Mouse (Mus musculus) liver, postnatal 0 days (tissue): ENCODE data around the gene Hist3h2ba.

Experiments
- CTCF ChIP-seq: sonication (generic); IDR thresholded peaks from 2 replicates; pipeline ENCODE4 v1.5.1; 2016; ENCODE audit warnings: antibody characterized with exemption, low read depth
- EP300 ChIP-seq: IDR thresholded peaks from 2 replicates; pipeline ENCODE4 v1.6.1; 2016; ENCODE audit warnings: antibody characterized with exemption, low read depth, mild to moderate bottlenecking

- TF ChIP-seq CTCF (no peak), EP300 (no peak)
These were observed 1.4 kb upstream of the Hist3h2ba start for GRCm38 (mm10) chr11:58947306-58947705.
